Mouse (Mus musculus) megakaryocyte, embryonic 14.5 days (primary cell): ENCODE results near the gene C1ra.

Experiments
- FLI1 ChIP-seq: IDR thresholded peaks from 2 replicates; pipeline ENCODE4 v1.6.1; 2012; ENCODE audit warnings: low read length, inconsistent platforms, mixed read lengths
- GATA1 ChIP-seq: IDR thresholded peaks from 3 replicates; pipeline ENCODE4 v1.6.1; 2012; ENCODE audit warnings: mixed read lengths, low read length, inconsistent platforms, borderline replicate concordance

DNA sequence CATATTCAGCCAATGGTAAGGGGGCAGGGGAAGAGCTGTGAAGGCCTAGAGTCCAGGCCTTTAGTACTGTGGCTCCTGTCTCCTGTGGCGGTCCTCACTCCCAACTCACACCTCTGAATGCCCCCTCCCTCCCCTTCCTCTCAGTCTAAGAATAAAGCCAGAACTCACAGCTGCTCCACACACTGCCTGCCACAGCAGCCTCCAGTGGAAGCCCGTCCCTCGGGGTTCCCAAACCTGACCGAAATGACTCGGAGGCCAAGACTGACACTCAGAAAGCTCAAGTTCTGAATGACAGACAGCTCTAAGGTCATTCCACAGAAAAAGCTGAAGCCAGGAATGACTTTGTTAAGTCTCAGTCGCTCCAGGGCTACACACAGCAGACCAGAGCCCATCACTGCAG, 46.5 kb upstream of the C1ra start:
- TF ChIP-seq GATA1 = no peak
- no peak for TF ChIP-seq FLI1
